Mouse (Mus musculus): ENCODE results near the gene Gm15737.

Gm15737 gene

GRCm38 (mm10) chr6:92869089-92869581 is at the start of gene Gm15737:
TSS of gene Gm15737 (plus strand) at chr6:92869357.
- peak; percentile 31 for DNase-seq

- no peak for DNase-seq
These were observed 47.6 kb upstream of the Gm15737 start for GRCm38 (mm10) chr6:92821606-92822005.

GRCm38 (mm10) chr6:92822006-92822405 is 47.2 kb upstream of the Gm15737 start:
- DNase-seq, result no peak

GRCm38 (mm10) chr6:92823991-92824390 is 45.2 kb upstream of the Gm15737 start:
- peak; percentile 40 for DNase-seq

GRCm38 (mm10) chr6:92826561-92826960 is 42.6 kb upstream of the Gm15737 start:
- DNase-seq, result no peak

- no peak for DNase-seq
These were observed 41.8 kb upstream of the Gm15737 start for GRCm38 (mm10) chr6:92827360-92827759.

GRCm38 (mm10) chr6:92829148-92829547 is 40.0 kb upstream of the Gm15737 start:
- DNase-seq, result no peak

- DNase-seq, result no peak
These were observed 38.1 kb upstream of the Gm15737 start for GRCm38 (mm10) chr6:92831106-92831505.

- DNase-seq, result peak; percentile 46
These were observed 27.2 kb upstream of the Gm15737 start for GRCm38 (mm10) chr6:92842000-92842399.

- DNase-seq, result no peak
These were observed 25.7 kb upstream of the Gm15737 start for GRCm38 (mm10) chr6:92843474-92843873.

- no peak for DNase-seq
These were observed 23.3 kb upstream of the Gm15737 start for GRCm38 (mm10) chr6:92845898-92846297.

- DNase-seq, result no peak
These were observed 22.5 kb upstream of the Gm15737 start for GRCm38 (mm10) chr6:92846614-92847013.

GRCm38 (mm10) chr6:92849208-92849607 is 19.9 kb upstream of the Gm15737 start:
- DNase-seq, result no peak

- peak; percentile 35 for DNase-seq
These were observed 18.9 kb upstream of the Gm15737 start for GRCm38 (mm10) chr6:92850250-92850649.

- DNase-seq, result no peak
These were observed 14.3 kb upstream of the Gm15737 start for GRCm38 (mm10) chr6:92854873-92855272.

GRCm38 (mm10) chr6:92857761-92858160 is 11.4 kb upstream of the Gm15737 start:
- no peak for DNase-seq

- no peak for DNase-seq
These were observed 10.2 kb upstream of the Gm15737 start for GRCm38 (mm10) chr6:92858721-92859510.

GRCm38 (mm10) chr6:92860285-92860912 is 8.8 kb upstream of the Gm15737 start:
- no peak for DNase-seq

GRCm38 (mm10) chr6:92862599-92862998 is 6.6 kb upstream of the Gm15737 start:
- DNase-seq, result no peak

GRCm38 (mm10) chr6:92869582-92870219 is 544 bp downstream of the Gm15737 start:
- DNase-seq, result peak; percentile 62

GRCm38 (mm10) chr6:92871813-92872212 is 2.7 kb downstream of the Gm15737 start:
- DNase-seq, result no peak

- no peak for DNase-seq
These were observed 3.6 kb downstream of the Gm15737 start for GRCm38 (mm10) chr6:92872766-92873165.

GRCm38 (mm10) chr6:92874854-92875253 is 5.7 kb downstream of the Gm15737 start:
- DNase-seq, result no peak

- no peak for DNase-seq
These were observed 6.2 kb downstream of the Gm15737 start for GRCm38 (mm10) chr6:92875340-92875739.
